Comparison of ENCODE assay signal across 8 mouse cellular contexts in the genomic region with DNA sequence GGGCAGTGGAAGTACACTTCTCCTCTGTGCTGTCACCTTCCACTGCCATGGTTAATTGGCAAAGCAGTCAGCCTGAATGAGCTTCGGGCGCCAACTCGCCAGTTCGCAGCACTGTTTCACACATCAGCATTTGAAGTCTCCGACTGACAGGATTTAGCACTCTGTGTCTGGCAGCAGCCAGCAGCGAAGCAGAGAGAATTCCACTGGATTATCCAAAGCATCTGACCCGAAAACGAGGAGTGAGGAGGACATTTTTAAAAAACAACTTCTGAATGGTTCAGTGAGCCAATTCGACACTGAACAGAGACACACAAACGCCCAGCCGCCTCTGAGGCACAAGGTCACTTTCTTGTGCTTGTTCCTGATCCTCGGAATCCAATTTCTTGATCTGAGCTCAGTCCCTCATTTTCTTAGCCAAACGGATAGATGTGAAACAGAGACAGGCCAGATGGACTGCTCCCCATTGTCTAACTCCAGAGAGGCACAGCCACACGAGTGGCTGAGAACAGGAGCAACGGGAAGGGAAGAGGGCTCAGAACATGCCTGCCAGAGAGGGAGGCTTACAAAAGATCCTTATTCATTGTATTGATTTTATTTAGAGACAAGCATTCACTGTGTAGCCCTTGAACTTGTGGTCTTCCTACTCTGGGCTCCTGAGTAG.
DNase-seq lines count a peak whose midpoint lies in the region; ATAC-seq lines count a peak whose summit lies in the region.
"Had no signal": no experiment of that assay in that cellular context is flagged by ENCODE, and none has a peak within 500 bp of the region (broad histone marks: within the 10 kb centered on the region; RNA-seq: fewer than 3 reads in every experiment).

No protein-coding gene starts in this region.

- 38% methylated on average over 15 of the region's 15 CpGs for WGBS in kidney, embryonic 16.5 days
- WGBS in forebrain, embryonic 14.5 days: 19% methylated on average over 15 of the region's 15 CpGs
- WGBS in neural tube, embryonic 14.5 days: 41% methylated on average over 15 of the region's 15 CpGs

- H3K4me1 ChIP-seq in kidney, embryonic 16.5 days (ENCODE audit: insufficient read depth, low read length): peaks cover 29% of the 10 kb centered on the region
- peaks cover 26% of the 10 kb centered on the region for H3K4me1 ChIP-seq in forebrain, embryonic 14.5 days (ENCODE audit: control insufficient read depth, insufficient read depth, low read length)
- H3K4me1 ChIP-seq in neural tube, embryonic 14.5 days (ENCODE audit: control insufficient read depth, insufficient read depth, low read length): peaks cover 14% of the 10 kb centered on the region

- no peaks in the 10 kb centered on the region for H3K36me3 ChIP-seq in kidney, embryonic 16.5 days (ENCODE audit: insufficient read depth, low read length)
- H3K36me3 ChIP-seq in forebrain, embryonic 14.5 days (ENCODE audit: control insufficient read depth, insufficient read depth, low read length): no peaks in the 10 kb centered on the region
- H3K36me3 ChIP-seq in neural tube, embryonic 14.5 days (ENCODE audit: control insufficient read depth, insufficient read depth, low read length): no peaks in the 10 kb centered on the region

- no peaks in the 10 kb centered on the region for H3K9me3 ChIP-seq in kidney, embryonic 16.5 days (ENCODE audit: low read length)
- no peaks in the 10 kb centered on the region for H3K9me3 ChIP-seq in forebrain, embryonic 14.5 days (replicated peaks; ENCODE audit: control insufficient read depth, low read length)
- no peaks in the 10 kb centered on the region for H3K9me3 ChIP-seq in neural tube, embryonic 14.5 days (ENCODE audit: control insufficient read depth, low read length)

- H3K9ac ChIP-seq in kidney, embryonic 16.5 days (replicated peaks; ENCODE audit: low read length): no peak overlapping the region
- peak overlapping the region; percentile 1; the same call in 1 of the 2 replicates for H3K9ac ChIP-seq in forebrain, embryonic 14.5 days (ENCODE audit: low read length)
- no peak overlapping the region for H3K9ac ChIP-seq in neural tube, embryonic 14.5 days (replicated peaks; ENCODE audit: low read depth, low read length)
- H3K9ac ChIP-seq: liver, embryonic 14.5 days had no signal

- no peak overlapping the region for H3K4me2 ChIP-seq in kidney, embryonic 16.5 days (replicated peaks; ENCODE audit: low read depth, low read length)
- H3K4me2 ChIP-seq in forebrain, embryonic 14.5 days (ENCODE audit: low read length): peak overlapping the region; percentile 33
- H3K4me2 ChIP-seq in neural tube, embryonic 14.5 days (ENCODE audit: low read depth, low read length): no peak overlapping the region

- DNase-seq in kidney, adult 8-10 months: no peak
- peak; percentile 88 for DNase-seq in forebrain, embryonic 14.5 days (ENCODE audit: low spot score)
- peak; percentile 43 to 51 for DNase-seq in layer of hippocampus, postnatal 36 days
- no peak for DNase-seq in ovary, postnatal 10 days (ENCODE audit: low spot score)
- no peak for DNase-seq in heart, postnatal 25 days (ENCODE audit: low spot score)

- peak overlapping the region; percentile 61; the same call in 1 of the 2 replicates for H3K27ac ChIP-seq in kidney, embryonic 16.5 days (ENCODE audit: low read length)
- peak overlapping the region; percentile 73 for H3K27ac ChIP-seq in forebrain, embryonic 14.5 days (ENCODE audit: low read depth, low read length)
- H3K27ac ChIP-seq in neural tube, embryonic 14.5 days (ENCODE audit: low read depth, low read length): no peak overlapping the region
- H3K27ac ChIP-seq: liver, embryonic 14.5 days had no signal

- H3K27me3 ChIP-seq in kidney, embryonic 16.5 days (ENCODE audit: insufficient read depth, low read length): no peaks in the 10 kb centered on the region
- no peaks in the 10 kb centered on the region for H3K27me3 ChIP-seq in forebrain, embryonic 14.5 days (replicated peaks; ENCODE audit: control insufficient read depth, insufficient read depth, low read length)
- H3K27me3 ChIP-seq in neural tube, embryonic 14.5 days (ENCODE audit: control insufficient read depth, insufficient read depth, low read length): no peaks in the 10 kb centered on the region

- intact Hi-C loops in heart, postnatal 25 days (cut with DNase I): no loop called here

- no peak overlapping the region for H3K4me3 ChIP-seq in kidney, embryonic 16.5 days (ENCODE audit: low read length)
- no peak overlapping the region for H3K4me3 ChIP-seq in forebrain, embryonic 14.5 days (ENCODE audit: low read depth, low read length)
- no peak overlapping the region for H3K4me3 ChIP-seq in neural tube, embryonic 14.5 days (ENCODE audit: low read depth, low read length)

- no peak for ATAC-seq in kidney, embryonic 16.5 days (ENCODE audit: low FRiP score, low TSS enrichment)
- ATAC-seq in forebrain, embryonic 14.5 days: peak; percentile 60
- peak; percentile 16; the same call in 1 of the 2 replicates for ATAC-seq in neural tube, embryonic 14.5 days (ENCODE audit: low read depth)

Comparison
In these comparisons a context has a peak if more than half of its experiments do, and no peak if none do; other contexts are left out.
1. DNase-seq: peak in forebrain, embryonic 14.5 days (single experiment) and layer of hippocampus, postnatal 36 days (2 of 2); none in kidney, adult 8-10 months (0 of 2), ovary, postnatal 10 days (single experiment) and heart, postnatal 25 days (single experiment).